Mouse (Mus musculus): ENCODE results near the gene Bcl11a. TPM values are rescaled to one million over a fixed set of nuclear protein-coding genes. Genes with fewer than 3 reads are reported as not detected.

The Bcl11a gene
- 97.0 and 101 TPM in 2 replicates for polyA plus RNA-seq (2014; fragmentation: Nextera tagmentation; extraction: Ambion mirVana)

DNA sequence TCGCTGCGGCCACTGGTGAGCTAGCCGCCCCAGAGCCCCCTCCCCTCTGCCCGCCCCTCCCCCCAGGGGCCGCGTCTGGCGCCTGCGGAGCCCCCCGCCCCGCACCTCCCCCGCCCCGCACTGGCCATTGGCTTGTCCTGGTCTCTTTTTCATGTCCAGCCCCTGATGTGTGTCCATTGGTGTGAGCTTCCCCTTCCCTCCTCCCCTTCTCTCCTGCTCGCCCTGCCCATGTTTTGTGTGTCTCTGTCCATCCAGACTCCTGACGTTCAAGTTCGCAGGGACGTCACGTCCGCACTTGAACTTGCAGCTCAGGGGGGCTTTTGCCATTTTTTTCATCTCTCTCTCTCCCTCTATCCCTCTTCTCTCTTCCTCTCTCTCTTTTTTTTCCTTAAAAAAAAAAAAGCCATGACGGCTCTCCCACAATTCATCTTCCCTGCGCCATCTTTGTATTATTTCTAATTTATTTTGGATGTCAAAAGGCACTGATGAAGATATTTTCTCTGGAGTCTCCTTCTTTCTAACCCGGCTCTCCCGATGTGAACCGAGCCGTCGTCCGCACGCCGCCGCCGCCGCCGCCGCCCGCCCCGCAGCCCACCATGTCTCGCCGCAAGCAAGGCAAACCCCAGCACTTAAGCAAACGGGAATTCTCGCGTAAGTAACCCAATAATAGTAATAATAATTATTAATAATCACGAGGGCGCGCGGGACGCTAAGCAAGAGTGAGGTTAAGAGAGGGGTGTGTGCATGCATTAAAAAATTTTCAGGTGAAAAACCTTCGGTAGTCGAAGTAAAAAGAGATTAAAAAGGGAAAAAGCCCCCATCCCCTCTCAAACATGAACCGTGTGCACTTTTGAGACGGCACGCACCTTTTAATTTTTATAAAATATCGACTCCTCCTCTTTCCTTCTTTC lies at the start of gene Bcl11a:
Gene Bcl11a, plus strand, starts transcription at position 262 of the 911 bp plus-strand sequence.
- H3K27ac ChIP-seq (ENCODE audit: low read depth, low read length), result peak within 1 kb of the TSS; percentile 97
- no peaks in the 10 kb centered on the region for H3K36me3 ChIP-seq (ENCODE audit: control insufficient read depth, insufficient read depth, low read length)
- peaks cover 6% of the 10 kb centered on the region; the same call in 1 of the 2 replicates for H3K4me1 ChIP-seq (replicated peaks; ENCODE audit: control insufficient read depth, insufficient read depth, low read length)
- WGBS, result under 1% methylated on average over 44 of the region's 51 CpGs
- peak; percentile 75 for ATAC-seq (replicated peaks; ENCODE audit: low FRiP score)
- H3K9me3 ChIP-seq (ENCODE audit: control insufficient read depth, low read length), result no peaks in the 10 kb centered on the region
- H3K9ac ChIP-seq (ENCODE audit: low read length), result peak within 1 kb of the TSS; percentile 98
- peak; percentile 96 for DNase-seq (ENCODE audit: low spot score)
- no peaks in the 10 kb centered on the region for H3K27me3 ChIP-seq (ENCODE audit: control insufficient read depth, insufficient read depth, low read length)
- peak within 1 kb of the TSS; percentile 85 for H3K4me3 ChIP-seq (ENCODE audit: low read depth, low read length)
- H3K4me2 ChIP-seq (ENCODE audit: low read depth, low read length, severe bottlenecking), result peak within 1 kb of the TSS; percentile 98

DNA sequence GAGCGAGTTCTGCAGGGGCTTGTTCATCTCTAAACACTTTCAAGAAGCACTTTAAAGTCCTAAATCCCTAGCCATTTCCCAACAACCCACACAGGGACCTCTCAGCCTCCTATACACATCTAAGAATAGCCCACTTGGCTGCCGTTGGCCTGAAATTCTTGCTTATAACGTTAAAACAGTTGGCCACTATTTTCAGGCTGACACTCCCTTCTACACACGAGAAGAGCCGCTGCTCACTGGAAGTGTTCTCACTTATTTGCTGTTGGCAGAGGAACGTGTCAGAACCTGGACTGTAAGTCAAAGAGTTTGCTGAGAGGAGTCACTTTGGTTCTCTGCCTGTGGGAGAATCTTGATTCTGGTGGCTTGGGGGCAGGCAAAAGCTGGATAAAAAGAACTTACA lies 33.8 kb upstream of the Bcl11a start:
- no peak overlapping the region for H3K4me2 ChIP-seq (ENCODE audit: low read depth, low read length, severe bottlenecking)
- no peaks in the 10 kb centered on the region for H3K4me1 ChIP-seq (replicated peaks; ENCODE audit: control insufficient read depth, insufficient read depth, low read length)
- no peak overlapping the region for H3K27ac ChIP-seq (ENCODE audit: low read depth, low read length)
- H3K9ac ChIP-seq (ENCODE audit: low read length), result no peak overlapping the region
- H3K9me3 ChIP-seq (ENCODE audit: control insufficient read depth, low read length), result no peaks in the 10 kb centered on the region
- no peaks in the 10 kb centered on the region for H3K36me3 ChIP-seq (ENCODE audit: control insufficient read depth, insufficient read depth, low read length)
- H3K27me3 ChIP-seq (ENCODE audit: control insufficient read depth, insufficient read depth, low read length), result no peaks in the 10 kb centered on the region
- no peak for ATAC-seq (replicated peaks; ENCODE audit: low FRiP score)
- no peak for DNase-seq (ENCODE audit: low spot score)
- 85% methylated on average over 6 of the region's 6 CpGs for WGBS
- H3K4me3 ChIP-seq (ENCODE audit: low read depth, low read length), result no peak overlapping the region

- Histone ChIP-seq H3K27ac (ENCODE audit: low read depth, low read length) (no peak overlapping the region), H3K4me3 (ENCODE audit: low read depth, low read length) (peak overlapping the region; percentile 35), H3K27me3 (ENCODE audit: control insufficient read depth, insufficient read depth, low read length) (no peaks in the 10 kb centered on the region), H3K4me1 (replicated peaks; ENCODE audit: control insufficient read depth, insufficient read depth, low read length) (peaks cover 2% of the 10 kb centered on the region; the same call in 1 of the 2 replicates), H3K9me3 (ENCODE audit: control insufficient read depth, low read length) (no peaks in the 10 kb centered on the region), H3K4me2 (ENCODE audit: low read depth, low read length, severe bottlenecking) (peak overlapping the region; percentile 58), H3K36me3 (ENCODE audit: control insufficient read depth, insufficient read depth, low read length) (no peaks in the 10 kb centered on the region), H3K9ac (ENCODE audit: low read length) (peak overlapping the region; percentile 71)
- WGBS, result 4% methylated on average over 28 of the region's 28 CpGs
- ATAC-seq (replicated peaks; ENCODE audit: low FRiP score) (peak; percentile 92), DNase-seq (ENCODE audit: low spot score) (peak; percentile 95)
Observed at GRCm38 (mm10) chr11:24049226-24050031, 28.4 kb upstream of the Bcl11a start.

GRCm38 (mm10) chr11:24050032-24050757 lies 27.7 kb upstream of the Bcl11a start:
- Histone ChIP-seq H3K4me1 (replicated peaks; ENCODE audit: control insufficient read depth, insufficient read depth, low read length) (peaks cover 2% of the 10 kb centered on the region; the same call in 1 of the 2 replicates), H3K27me3 (ENCODE audit: control insufficient read depth, insufficient read depth, low read length) (no peaks in the 10 kb centered on the region), H3K4me3 (ENCODE audit: low read depth, low read length) (no peak overlapping the region), H3K27ac (ENCODE audit: low read depth, low read length) (no peak overlapping the region), H3K4me2 (ENCODE audit: low read depth, low read length, severe bottlenecking) (no peak overlapping the region), H3K36me3 (ENCODE audit: control insufficient read depth, insufficient read depth, low read length) (no peaks in the 10 kb centered on the region), H3K9ac (ENCODE audit: low read length) (peak overlapping the region; percentile 71; the same call in 1 of the 2 replicates), H3K9me3 (ENCODE audit: control insufficient read depth, low read length) (no peaks in the 10 kb centered on the region)
- DNase-seq (ENCODE audit: low spot score) (no peak), ATAC-seq (replicated peaks; ENCODE audit: low FRiP score) (no peak)
- 80% methylated on average over 11 of the region's 11 CpGs for WGBS

- no peaks in the 10 kb centered on the region for H3K36me3 ChIP-seq (ENCODE audit: control insufficient read depth, insufficient read depth, low read length)
- no peak for DNase-seq (ENCODE audit: low spot score)
- H3K4me1 ChIP-seq (replicated peaks; ENCODE audit: control insufficient read depth, insufficient read depth, low read length), result peaks cover 2% of the 10 kb centered on the region; the same call in 1 of the 2 replicates
- H3K27ac ChIP-seq (ENCODE audit: low read depth, low read length), result no peak overlapping the region
- no peak overlapping the region for H3K4me3 ChIP-seq (ENCODE audit: low read depth, low read length)
- no peaks in the 10 kb centered on the region for H3K9me3 ChIP-seq (ENCODE audit: control insufficient read depth, low read length)
- no peaks in the 10 kb centered on the region for H3K27me3 ChIP-seq (ENCODE audit: control insufficient read depth, insufficient read depth, low read length)
- H3K4me2 ChIP-seq (ENCODE audit: low read depth, low read length, severe bottlenecking), result no peak overlapping the region
- ATAC-seq (replicated peaks; ENCODE audit: low FRiP score), result no peak
- no peak overlapping the region for H3K9ac ChIP-seq (ENCODE audit: low read length)
- WGBS, result 63% methylated on average over 6 of the region's 6 CpGs
Observed at GRCm38 (mm10) chr11:24052882-24053281, 25.0 kb upstream of the Bcl11a start.

DNA sequence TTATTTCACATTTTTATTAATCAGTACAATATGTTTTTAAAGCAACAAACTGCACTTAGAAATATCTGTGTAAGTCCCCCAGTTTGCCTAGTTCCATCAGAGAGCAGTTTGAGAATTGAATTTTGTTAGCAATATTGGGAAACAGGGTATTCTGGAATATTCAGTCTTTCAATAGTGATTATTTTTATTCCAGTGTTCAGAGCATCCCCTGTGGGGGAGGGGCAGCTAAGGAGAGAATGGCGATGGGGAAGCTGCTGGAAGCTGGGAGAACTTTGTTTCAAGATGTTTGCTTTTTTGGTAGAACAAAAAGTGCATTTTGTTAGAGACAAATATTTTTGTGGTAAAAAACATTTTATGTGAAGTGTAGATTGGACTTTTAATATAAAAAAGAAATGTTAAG lies 18.7 kb upstream of the Bcl11a start:
- WGBS, result 8% methylated on average over 1 of the region's 1 CpGs
- no peak overlapping the region for H3K4me3 ChIP-seq (ENCODE audit: low read depth, low read length)
- H3K27ac ChIP-seq (ENCODE audit: low read depth, low read length), result no peak overlapping the region
- ATAC-seq (replicated peaks; ENCODE audit: low FRiP score) (no peak), DNase-seq (ENCODE audit: low spot score) (no peak)
- no peak overlapping the region for H3K9ac ChIP-seq (ENCODE audit: low read length)
- H3K4me1 ChIP-seq (replicated peaks; ENCODE audit: control insufficient read depth, insufficient read depth, low read length), result peaks cover 6% of the 10 kb centered on the region; the same call in 1 of the 2 replicates
- no peak overlapping the region for H3K4me2 ChIP-seq (ENCODE audit: low read depth, low read length, severe bottlenecking)
- peaks cover 2% of the 10 kb centered on the region; the same call in 1 of the 2 replicates for H3K27me3 ChIP-seq (ENCODE audit: control insufficient read depth, insufficient read depth, low read length)
- H3K9me3 ChIP-seq (ENCODE audit: control insufficient read depth, low read length), result no peaks in the 10 kb centered on the region
- H3K36me3 ChIP-seq (ENCODE audit: control insufficient read depth, insufficient read depth, low read length), result no peaks in the 10 kb centered on the region

DNA sequence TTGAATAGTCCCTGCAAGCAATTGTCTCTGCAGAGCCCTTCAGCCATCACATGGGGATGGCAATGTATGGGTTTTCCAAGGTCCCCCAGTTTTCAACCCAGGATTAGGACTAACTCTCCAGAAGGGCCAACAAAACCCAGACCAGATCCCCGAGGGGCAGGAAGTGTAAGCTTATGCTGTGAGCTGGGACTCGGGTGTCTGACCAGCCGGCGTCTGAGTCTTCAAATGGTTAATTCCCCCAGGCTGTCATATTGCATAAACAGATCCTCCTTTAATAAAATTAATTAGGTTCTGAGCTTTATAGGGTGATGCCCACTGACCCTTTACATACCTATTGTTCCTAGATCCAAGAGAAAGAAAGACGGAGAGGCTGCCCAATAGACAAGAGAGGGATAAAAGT lies 17.4 kb upstream of the Bcl11a start:
- Histone ChIP-seq H3K36me3 (ENCODE audit: control insufficient read depth, insufficient read depth, low read length) (no peaks in the 10 kb centered on the region), H3K4me2 (ENCODE audit: low read depth, low read length, severe bottlenecking) (peak overlapping the region; percentile 53), H3K27me3 (ENCODE audit: control insufficient read depth, insufficient read depth, low read length) (peaks cover 2% of the 10 kb centered on the region; the same call in 1 of the 2 replicates), H3K27ac (ENCODE audit: low read depth, low read length) (no peak overlapping the region), H3K9ac (ENCODE audit: low read length) (peak overlapping the region; percentile 0; the same call in 1 of the 2 replicates), H3K4me3 (ENCODE audit: low read depth, low read length) (no peak overlapping the region; the same call in 1 of the 2 replicates), H3K4me1 (replicated peaks; ENCODE audit: control insufficient read depth, insufficient read depth, low read length) (peaks cover 6% of the 10 kb centered on the region; the same call in 1 of the 2 replicates), H3K9me3 (ENCODE audit: control insufficient read depth, low read length) (no peaks in the 10 kb centered on the region)
- peak; percentile 44 for ATAC-seq (replicated peaks; ENCODE audit: low FRiP score)
- WGBS, result 1% methylated on average over 5 of the region's 5 CpGs
- no peak for DNase-seq (ENCODE audit: low spot score)

- DNase-seq (ENCODE audit: low spot score), result peak; percentile 69
- Histone ChIP-seq H3K9me3 (ENCODE audit: control insufficient read depth, low read length) (no peaks in the 10 kb centered on the region), H3K27me3 (ENCODE audit: control insufficient read depth, insufficient read depth, low read length) (peaks cover 2% of the 10 kb centered on the region; the same call in 1 of the 2 replicates), H3K36me3 (ENCODE audit: control insufficient read depth, insufficient read depth, low read length) (no peaks in the 10 kb centered on the region), H3K4me2 (ENCODE audit: low read depth, low read length, severe bottlenecking) (peak overlapping the region; percentile 70), H3K4me3 (ENCODE audit: low read depth, low read length) (peak overlapping the region; percentile 24), H3K27ac (ENCODE audit: low read depth, low read length) (no peak overlapping the region), H3K9ac (ENCODE audit: low read length) (peak overlapping the region; percentile 37), H3K4me1 (replicated peaks; ENCODE audit: control insufficient read depth, insufficient read depth, low read length) (peaks cover 6% of the 10 kb centered on the region; the same call in 1 of the 2 replicates)
- under 1% methylated on average over 14 of the region's 14 CpGs for WGBS
- ATAC-seq (replicated peaks; ENCODE audit: low FRiP score), result peak; percentile 78
Observed at GRCm38 (mm10) chr11:24061819-24062218, 16.0 kb upstream of the Bcl11a start.
